Mouse (Mus musculus) megakaryocyte progenitor cell, adult 5-6 weeks (primary cell): Measurements from ENCODE around the gene Rasl10b. TPM values are rescaled to one million over a fixed set of nuclear protein-coding genes. Genes with fewer than 3 reads are reported as not detected.

Experiments
- ATAC-seq: replicated peaks from 2 replicates; pipeline ENCODE4 v1.8.0; 2016; ENCODE audit warnings: mild to moderate bottlenecking, moderate TSS enrichment, inconsistent platforms; ENCODE audit not compliant: poor library complexity
- total RNA-seq, 2 experiments: library from RNA; stranded (forward) in 1 of 2; stranded (reverse) in 1 of 2; fragments of 157-497, 149-512 nt in 1 of 2; fragments of 200-1000 nt in 1 of 2; gene quantifications; 2 replicates each; pipeline versions ENCODE4 v1.2.3 to v1.2.4; 2015 to 2017

Rasl10b gene
- total RNA-seq, 2 experiments from 2014 or later, result not detected

DNA sequence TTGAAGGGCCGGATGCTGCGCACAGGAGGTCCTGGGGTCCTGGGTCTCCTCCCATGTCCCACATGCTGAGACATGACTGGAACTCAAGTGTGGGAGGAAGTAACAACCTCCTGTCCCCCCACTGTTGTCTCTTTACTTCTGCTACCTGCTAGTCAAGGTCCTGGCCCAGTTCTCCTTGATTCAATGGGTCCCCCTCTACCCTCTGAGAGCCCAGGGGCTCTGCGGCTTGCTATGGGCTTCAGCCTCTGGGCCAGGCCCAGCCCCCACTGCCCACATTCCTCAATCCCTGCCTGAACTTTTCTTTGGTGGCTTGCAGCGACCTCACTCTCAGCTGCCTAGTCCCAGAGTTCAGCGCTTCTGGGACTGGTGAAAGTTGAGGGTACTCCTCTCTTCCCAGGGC, 20.4 kb downstream of the Rasl10b start, which contains the start of gene Gas2l2:
Gene Gas2l2, minus strand, starts transcription at position 101 of the 400 bp plus-strand sequence.
- ATAC-seq, result no peak

- ATAC-seq, result peak; percentile 69
Measured at GRCm38 (mm10) chr11:83432533-83432932, 23.6 kb downstream of the Rasl10b start.

DNA sequence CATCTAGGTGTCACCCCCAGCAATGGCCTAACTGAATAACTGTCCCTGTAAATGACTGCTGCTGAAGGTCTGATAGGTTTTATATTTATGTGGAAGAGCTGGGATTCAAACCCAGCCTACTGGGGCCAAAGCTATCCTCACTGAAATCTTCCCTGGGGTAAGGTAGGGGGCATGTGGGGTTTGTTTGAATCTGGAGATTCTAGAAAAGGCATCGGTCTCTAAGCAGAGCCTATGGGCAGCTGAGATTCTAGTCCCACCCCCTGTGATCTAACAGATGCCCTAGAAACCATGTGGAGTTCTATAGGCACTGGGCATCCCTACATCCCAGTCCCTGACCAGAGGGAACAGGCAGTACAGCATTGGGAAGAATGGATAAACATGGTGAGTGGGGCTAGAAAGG, 28.4 kb downstream of the Rasl10b start, which contains the start of gene 1700020L24Rik:
Gene 1700020L24Rik, plus strand, starts transcription at position 301 of the 400 bp plus-strand sequence.
- ATAC-seq, result no peak

GRCm38 (mm10) chr11:83439426-83440060, 30.6 kb downstream of the Rasl10b start:
- ATAC-seq, result peak; percentile 35

GRCm38 (mm10) chr11:83440081-83441064, 31.4 kb downstream of the Rasl10b start:
- ATAC-seq, result peak; percentile 80

DNA sequence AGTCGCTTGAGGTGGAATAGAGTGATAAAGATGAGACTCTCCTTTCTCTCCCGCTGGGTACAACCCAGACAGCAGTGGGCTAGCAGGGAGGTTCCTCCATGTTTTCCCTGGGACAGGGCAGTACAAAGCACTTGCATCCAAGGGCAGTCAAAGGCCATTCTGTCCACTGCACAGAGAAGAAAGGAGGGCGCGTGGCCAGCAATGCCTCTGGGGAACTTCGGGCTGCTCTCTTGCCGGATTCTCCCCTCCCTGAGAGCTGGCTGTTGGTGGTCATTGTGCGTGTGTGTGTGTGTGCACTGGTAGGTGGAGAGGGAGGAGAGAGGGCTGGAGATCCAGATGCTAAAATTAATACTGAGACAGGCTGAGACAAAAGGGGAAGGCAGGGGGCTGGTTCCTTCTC, 32.3 kb downstream of the Rasl10b start:
- ATAC-seq, result no peak

- ATAC-seq, result peak; percentile 54
Measured at GRCm38 (mm10) chr11:83442596-83443267, 33.8 kb downstream of the Rasl10b start.

DNA sequence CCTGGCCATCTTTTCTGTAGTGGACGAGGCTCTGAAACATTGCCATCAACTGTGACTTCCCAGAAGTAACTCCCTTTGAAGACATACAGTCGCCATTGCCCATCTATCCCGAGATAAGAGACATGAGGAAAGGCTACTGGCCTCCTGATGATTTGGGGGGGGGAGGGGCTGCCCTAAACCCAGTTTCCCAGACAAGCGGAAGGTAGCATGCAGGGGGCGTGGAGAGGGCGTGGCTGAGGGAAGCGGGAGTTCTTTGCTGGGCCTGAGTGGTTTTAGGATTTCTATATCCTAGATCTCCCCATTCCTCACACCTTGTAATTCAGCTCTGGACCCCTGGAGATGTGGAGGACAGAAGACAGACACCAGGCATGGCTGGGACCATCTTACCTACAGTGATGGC, 34.9 kb downstream of the Rasl10b start:
- no peak for ATAC-seq

- ATAC-seq, result peak; percentile 9; the same call in 1 of the 2 replicates
Measured at GRCm38 (mm10) chr11:83445001-83445400, 36.1 kb downstream of the Rasl10b start.

- no peak for ATAC-seq
Measured at GRCm38 (mm10) chr11:83447612-83448011, 38.7 kb downstream of the Rasl10b start.

GRCm38 (mm10) chr11:83448021-83448926, 39.3 kb downstream of the Rasl10b start:
- ATAC-seq, result no peak; the same call in 1 of the 2 replicates

DNA sequence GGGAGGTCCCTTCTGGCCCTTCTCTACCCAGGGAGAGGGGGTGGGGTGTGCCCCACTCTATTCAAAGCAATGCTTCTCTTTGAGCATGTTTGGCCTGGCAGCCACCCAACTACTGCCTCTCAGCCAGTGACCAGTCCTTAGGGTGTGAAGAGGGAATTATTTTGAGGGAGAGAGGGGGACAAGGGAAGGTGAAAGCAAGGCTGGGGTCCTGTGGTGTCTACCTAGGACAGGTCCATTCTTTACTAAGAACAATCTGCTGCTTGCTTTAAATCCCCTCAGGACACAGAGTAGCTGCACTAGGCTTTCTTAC, 39.9 kb downstream of the Rasl10b start:
- ATAC-seq, result no peak

- no peak for ATAC-seq
Measured at GRCm38 (mm10) chr11:83449298-83449697, 40.4 kb downstream of the Rasl10b start.

DNA sequence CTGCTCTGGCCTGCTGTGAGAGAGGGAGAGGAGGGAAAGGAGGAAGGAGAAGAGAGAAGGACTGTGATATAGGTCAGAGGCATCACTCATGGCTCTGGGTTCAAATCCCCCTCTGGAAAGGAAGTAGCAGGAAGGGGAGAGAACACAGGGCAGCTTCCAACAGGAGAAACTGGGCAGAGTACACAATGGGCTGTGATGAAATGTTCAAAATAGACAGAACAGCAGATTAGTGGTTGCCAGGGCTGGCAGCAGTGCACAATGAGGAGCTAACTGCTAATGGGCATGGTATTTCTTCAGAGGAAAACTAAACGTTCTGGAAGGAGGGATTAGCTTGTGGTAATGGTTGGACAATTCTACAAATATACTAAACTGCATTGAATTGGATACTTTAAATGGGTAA, 41.6 kb downstream of the Rasl10b start:
- no peak for ATAC-seq

GRCm38 (mm10) chr11:83451281-83451680, 42.3 kb downstream of the Rasl10b start:
- ATAC-seq, result no peak

DNA sequence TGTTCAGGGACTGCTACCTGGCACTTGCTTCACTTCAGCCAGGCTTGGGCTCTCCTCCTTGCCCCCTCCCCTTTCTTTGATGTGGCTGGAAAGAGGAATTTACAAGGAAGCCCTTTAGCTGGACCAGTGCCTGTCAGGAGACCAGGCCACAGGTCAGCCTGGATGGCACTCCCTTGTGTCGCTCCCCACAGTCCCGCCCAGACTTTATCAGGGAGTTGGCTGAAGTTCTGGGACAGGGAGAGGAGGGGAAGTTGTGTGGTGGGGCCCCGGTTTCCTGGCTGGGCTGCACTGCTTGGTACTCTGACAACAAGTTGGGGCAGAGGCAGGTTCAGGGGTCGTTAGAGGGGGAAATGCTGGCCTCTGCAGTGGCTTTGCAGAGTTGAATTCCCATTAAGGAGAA, 45.6 kb downstream of the Rasl10b start:
- ATAC-seq, result peak; percentile 67

- 0 out of 2 replicates have a peak, but pooled peaks have one; percentile 4 for ATAC-seq
Measured at GRCm38 (mm10) chr11:83455608-83456007, 46.7 kb downstream of the Rasl10b start.

DNA sequence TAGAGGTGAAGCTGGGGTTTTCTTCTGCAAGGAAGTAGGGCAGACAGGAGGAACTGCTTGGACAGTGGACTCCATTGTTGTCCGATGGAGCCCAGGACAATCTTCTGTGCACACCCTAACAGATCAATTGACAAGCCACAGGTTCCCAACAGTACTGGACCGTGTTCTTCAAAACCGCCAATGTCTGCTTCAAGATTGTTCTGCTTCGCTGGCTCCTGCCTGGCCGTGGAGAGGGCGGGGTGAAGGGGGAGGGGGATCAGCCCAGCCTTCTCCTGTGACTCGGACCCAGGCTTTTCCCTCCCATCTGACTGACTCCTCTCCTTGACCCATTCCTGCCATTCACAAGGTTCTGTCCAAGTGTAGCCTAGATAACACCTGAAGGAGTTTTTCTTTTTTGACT, 48.3 kb downstream of the Rasl10b start:
- ATAC-seq, result no peak

- ATAC-seq, result no peak
Measured at GRCm38 (mm10) chr11:83457912-83458601, 49.1 kb downstream of the Rasl10b start.
